Mouse (Mus musculus) neural tube, embryonic 13.5 days (tissue): Measurements from ENCODE around the gene Trp53tg5. TPM values are rescaled to one million over a fixed set of nuclear protein-coding genes. Genes with fewer than 3 reads are reported as not detected.

Experiments used
- ATAC-seq: fragments of 200-750 bp; cut with Nextera tagmentation; 2 replicates; pipeline ENCODE4 v1.8.0; 2017; ENCODE audit warnings: low read depth, mild to moderate bottlenecking, moderate TSS enrichment, moderate library complexity
- H3K27ac ChIP-seq: fragments of 300-500 bp; sonication (generic); replicated peaks from 2 replicates; pipeline ENCODE4 v1.5.1; 2015; ENCODE audit warnings: moderate library complexity, mild to moderate bottlenecking, inconsistent platforms
- H3K27me3 ChIP-seq: fragments of 300-500 bp; sonication (generic); 2 replicates; pipeline ENCODE4 v1.6.1; 2015; ENCODE audit warnings: mild to moderate bottlenecking, inconsistent platforms
- H3K36me3 ChIP-seq: fragments of 300-500 bp; sonication (generic); 2 replicates; pipeline ENCODE4 v1.6.1; 2015; ENCODE audit warnings: mild to moderate bottlenecking, inconsistent platforms
- H3K4me1 ChIP-seq: fragments of 300-500 bp; sonication (generic); replicated peaks from 2 replicates; pipeline ENCODE4 v1.6.1; 2015; ENCODE audit warnings: inconsistent platforms
- H3K4me2 ChIP-seq: fragments of 300-500 bp; sonication (generic); 2 replicates; pipeline ENCODE4 v1.6.1; 2015; ENCODE audit warnings: inconsistent platforms, mild to moderate bottlenecking, moderate library complexity
- H3K4me3 ChIP-seq: fragments of 300-500 bp; sonication (generic); 2 replicates; pipeline ENCODE4 v1.5.1; 2015; ENCODE audit warnings: mild to moderate bottlenecking, inconsistent platforms
- H3K9ac ChIP-seq: fragments of 300-500 bp; sonication (generic); 2 replicates; pipeline ENCODE4 v1.6.1; 2015; ENCODE audit warnings: moderate library complexity, mild to moderate bottlenecking, inconsistent platforms
- H3K9me3 ChIP-seq: fragments of 300-500 bp; sonication (generic); 2 replicates; pipeline ENCODE4 v1.6.1; 2016; ENCODE audit warnings: inconsistent platforms
- WGBS: fragments of 180-500 bp; shearing (Covaris S2); methylation state at CpG from one replicate; pipeline ENCODE4 v1.1.7; 2015; 5-methylcytosine and 5-hydroxymethylcytosine counted together
- polyA plus RNA-seq: library from polyadenylated mRNA; unstranded; fragments of >200 nt; fragmentation: Nextera tagmentation; extraction: Ambion mirVana; gene quantifications from 2 replicates; pipeline ENCODE4 v1.2.1, GENCODE M21; 2015

Trp53tg5 gene
- polyA plus RNA-seq, 1 experiment from 2014 or later, result not detected

GRCm38 (mm10) chr2:164444701-164445100 lies 28.8 kb downstream of the Trp53tg5 start:
- Histone ChIP-seq H3K4me3 (no peak overlapping the region), H3K4me2 (no peak overlapping the region), H3K9me3 (no peaks in the 10 kb centered on the region), H3K9ac (no peak overlapping the region), H3K4me1 (peaks cover 26% of the 10 kb centered on the region), H3K36me3 (no peaks in the 10 kb centered on the region), H3K27ac (no peak overlapping the region), H3K27me3 (peaks cover 22% of the 10 kb centered on the region)
- no peak for ATAC-seq
- 89% methylated on average over 2 of the region's 2 CpGs for WGBS

DNA sequence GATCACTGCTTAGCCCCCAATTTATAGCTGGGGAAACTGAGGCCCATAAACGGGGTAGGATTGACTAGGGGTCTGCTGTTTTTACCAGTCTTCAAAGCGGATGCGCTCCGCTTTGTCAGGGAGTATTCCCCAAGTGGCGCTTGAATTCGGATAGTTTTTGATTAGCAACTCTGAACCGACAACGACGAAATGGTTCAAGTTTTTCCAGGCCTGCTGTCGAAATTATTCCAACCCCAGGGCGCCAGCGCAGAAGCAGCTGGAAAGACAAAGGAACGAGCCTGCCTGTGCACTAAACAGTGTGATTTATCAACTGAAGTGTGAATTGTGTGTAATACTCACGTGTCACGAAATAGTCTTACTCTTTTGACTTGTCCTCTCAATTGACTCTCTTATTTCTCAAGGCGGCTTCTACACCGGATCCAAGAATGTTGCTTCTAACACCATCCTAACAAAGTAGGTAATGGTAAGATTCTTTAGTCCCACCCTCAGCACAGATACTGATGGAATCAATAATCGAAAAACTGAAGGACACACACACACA lies 30.0 kb downstream of the Trp53tg5 start, which contains the start of gene Sdc4:
Gene Sdc4 (minus strand): TSS at position 428 of the 541 bp plus-strand sequence.
- Histone ChIP-seq H3K27ac (no peak within 1 kb of the TSS), H3K4me3 (peak within 1 kb of the TSS; percentile 51), H3K36me3 (no peaks in the 10 kb centered on the region), H3K4me1 (peaks cover 26% of the 10 kb centered on the region), H3K27me3 (peaks cover 22% of the 10 kb centered on the region), H3K9ac (peak within 1 kb of the TSS; percentile 71), H3K4me2 (peak within 1 kb of the TSS; percentile 92), H3K9me3 (no peaks in the 10 kb centered on the region)
- WGBS, result 5% methylated on average over 18 of the region's 18 CpGs
- peak; percentile 44; the same call in 1 of the 2 replicates for ATAC-seq

- peak overlapping the region; percentile 51 for H3K4me3 ChIP-seq
- peaks cover 22% of the 10 kb centered on the region for H3K27me3 ChIP-seq
- H3K4me2 ChIP-seq, result peak overlapping the region; percentile 92
- no peak overlapping the region for H3K27ac ChIP-seq
- WGBS, result under 1% methylated on average over 26 of the region's 26 CpGs
- peaks cover 26% of the 10 kb centered on the region for H3K4me1 ChIP-seq
- peak overlapping the region; percentile 71 for H3K9ac ChIP-seq
- peak; percentile 89 for ATAC-seq
- no peaks in the 10 kb centered on the region for H3K9me3 ChIP-seq
- H3K36me3 ChIP-seq, result no peaks in the 10 kb centered on the region
Observed at GRCm38 (mm10) chr2:164443051-164443437, 30.5 kb downstream of the Trp53tg5 start.

- H3K4me1 ChIP-seq, result peaks cover 26% of the 10 kb centered on the region
- WGBS, result 2% methylated on average over 29 of the region's 29 CpGs
- no peaks in the 10 kb centered on the region for H3K36me3 ChIP-seq
- H3K9me3 ChIP-seq, result no peaks in the 10 kb centered on the region
- no peak overlapping the region for H3K27ac ChIP-seq
- H3K27me3 ChIP-seq, result peaks cover 22% of the 10 kb centered on the region
- H3K4me3 ChIP-seq, result peak overlapping the region; percentile 51
- H3K9ac ChIP-seq, result peak overlapping the region; percentile 71
- peak; percentile 64 for ATAC-seq
- peak overlapping the region; percentile 92 for H3K4me2 ChIP-seq
Observed at GRCm38 (mm10) chr2:164442315-164443050, 31.0 kb downstream of the Trp53tg5 start.

DNA sequence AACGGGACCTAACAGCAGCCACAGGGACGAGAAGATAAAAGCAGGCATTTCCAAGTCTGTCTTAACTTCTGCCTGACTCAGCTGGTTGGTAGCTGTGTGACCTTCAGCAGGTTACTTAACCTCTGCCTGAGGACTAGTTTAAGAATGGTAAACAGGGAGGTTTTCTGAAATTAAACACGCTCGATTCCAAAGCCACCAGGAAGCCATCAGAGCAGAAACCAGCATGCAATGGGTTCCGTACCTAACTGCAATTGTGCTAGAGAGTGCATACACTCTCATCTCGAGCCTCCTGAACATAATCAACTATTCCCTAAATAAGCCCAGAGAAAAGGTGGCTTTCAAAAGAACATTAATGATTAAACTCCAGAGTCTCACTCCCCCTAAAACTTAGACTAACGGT lies 31.8 kb downstream of the Trp53tg5 start:
- peaks cover 22% of the 10 kb centered on the region for H3K27me3 ChIP-seq
- H3K9ac ChIP-seq, result peak overlapping the region; percentile 71; the same call in 1 of the 2 replicates
- H3K9me3 ChIP-seq, result no peaks in the 10 kb centered on the region
- no peaks in the 10 kb centered on the region for H3K36me3 ChIP-seq
- peaks cover 26% of the 10 kb centered on the region for H3K4me1 ChIP-seq
- peak overlapping the region; percentile 92 for H3K4me2 ChIP-seq
- peak overlapping the region; percentile 51 for H3K4me3 ChIP-seq
- WGBS, result 18% methylated on average over 7 of the region's 7 CpGs
- H3K27ac ChIP-seq, result no peak overlapping the region
- no peak for ATAC-seq

DNA sequence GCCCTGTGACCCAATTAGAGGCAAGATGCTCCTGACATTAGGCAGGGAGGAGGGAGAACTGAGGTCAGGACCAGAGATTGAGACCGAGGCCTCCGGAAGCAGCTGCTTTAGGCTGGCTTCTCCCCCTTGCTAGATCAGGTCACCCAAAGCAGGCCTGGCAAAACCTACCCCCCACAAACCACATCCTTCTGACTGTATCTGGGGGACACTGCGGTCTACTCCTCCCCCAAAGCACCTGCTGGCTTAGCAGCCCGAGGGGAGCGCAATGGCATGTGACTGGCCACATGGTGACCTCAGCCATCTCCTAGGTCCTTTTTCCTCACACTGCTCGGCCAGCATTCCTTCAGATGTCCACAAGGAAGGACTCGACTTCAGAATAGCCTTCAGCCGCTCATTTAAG lies 32.4 kb downstream of the Trp53tg5 start:
- Histone ChIP-seq H3K9me3 (no peaks in the 10 kb centered on the region), H3K4me2 (no peak overlapping the region), H3K4me1 (peaks cover 26% of the 10 kb centered on the region), H3K9ac (no peak overlapping the region), H3K36me3 (no peaks in the 10 kb centered on the region), H3K27ac (no peak overlapping the region), H3K4me3 (no peak overlapping the region), H3K27me3 (peaks cover 22% of the 10 kb centered on the region)
- WGBS, result 40% methylated on average over 8 of the region's 8 CpGs
- ATAC-seq, result no peak

DNA sequence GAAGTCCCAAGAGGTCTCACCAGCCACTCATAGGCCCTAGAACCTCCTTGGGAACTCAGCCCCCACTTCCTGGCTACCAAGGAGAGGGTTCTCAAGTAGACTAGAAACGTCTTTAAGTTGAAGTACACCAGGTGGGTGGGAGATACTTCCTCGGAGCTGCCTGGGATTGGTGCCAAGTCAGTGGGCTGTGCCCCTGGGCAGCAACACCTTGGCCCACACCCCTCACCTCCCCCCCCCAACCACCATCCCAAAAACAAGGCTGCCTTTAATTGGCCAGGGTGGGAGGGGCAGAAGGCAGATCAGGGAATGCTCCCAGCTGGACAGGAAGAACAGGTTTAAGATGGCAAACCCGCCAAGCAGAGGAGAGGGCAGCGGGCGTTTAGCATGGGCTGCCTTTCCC lies 33.2 kb downstream of the Trp53tg5 start:
- 86% methylated on average over 5 of the region's 5 CpGs for WGBS
- no peak overlapping the region for H3K4me2 ChIP-seq
- H3K4me3 ChIP-seq, result no peak overlapping the region
- H3K27me3 ChIP-seq, result peaks cover 22% of the 10 kb centered on the region
- H3K9me3 ChIP-seq, result no peaks in the 10 kb centered on the region
- H3K36me3 ChIP-seq, result no peaks in the 10 kb centered on the region
- H3K9ac ChIP-seq, result no peak overlapping the region
- no peak for ATAC-seq
- H3K4me1 ChIP-seq, result peaks cover 26% of the 10 kb centered on the region
- no peak overlapping the region for H3K27ac ChIP-seq

GRCm38 (mm10) chr2:164439001-164439421 lies 34.5 kb downstream of the Trp53tg5 start:
- Histone ChIP-seq H3K4me2 (no peak overlapping the region), H3K4me1 (peaks cover 26% of the 10 kb centered on the region), H3K27me3 (peaks cover 22% of the 10 kb centered on the region), H3K27ac (no peak overlapping the region), H3K9me3 (no peaks in the 10 kb centered on the region), H3K4me3 (no peak overlapping the region), H3K9ac (no peak overlapping the region), H3K36me3 (no peaks in the 10 kb centered on the region)
- ATAC-seq, result no peak
- WGBS, result 72% methylated on average over 3 of the region's 3 CpGs

GRCm38 (mm10) chr2:164438257-164438656 lies 35.3 kb downstream of the Trp53tg5 start:
- ATAC-seq, result no peak
- Histone ChIP-seq H3K4me1 (peaks cover 20% of the 10 kb centered on the region), H3K9ac (no peak overlapping the region), H3K9me3 (no peaks in the 10 kb centered on the region), H3K27ac (no peak overlapping the region), H3K4me2 (no peak overlapping the region), H3K27me3 (peaks cover 22% of the 10 kb centered on the region), H3K36me3 (no peaks in the 10 kb centered on the region), H3K4me3 (no peak overlapping the region)
- 57% methylated on average over 8 of the region's 8 CpGs for WGBS

DNA sequence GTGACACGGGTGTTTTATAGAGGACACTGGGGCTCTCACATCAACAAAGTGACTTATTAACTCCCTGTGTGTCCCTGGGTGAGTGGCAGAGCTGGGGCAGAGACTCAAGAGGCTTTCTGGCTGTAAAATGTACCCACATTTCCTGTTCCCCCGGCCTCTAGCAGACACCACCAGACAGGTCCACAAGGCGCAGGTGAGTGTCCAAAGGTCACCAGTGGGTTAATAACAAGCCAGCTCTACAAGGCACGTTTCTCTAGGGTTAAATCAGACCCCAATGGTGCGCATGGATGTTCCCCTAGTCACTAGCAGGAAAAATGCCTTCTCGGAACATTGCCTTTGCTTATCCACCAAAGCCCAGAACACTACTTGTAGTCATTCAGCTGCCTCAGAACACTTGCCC lies 35.8 kb downstream of the Trp53tg5 start:
- no peak overlapping the region for H3K27ac ChIP-seq
- no peak overlapping the region for H3K9ac ChIP-seq
- peaks cover 22% of the 10 kb centered on the region for H3K27me3 ChIP-seq
- 70% methylated on average over 6 of the region's 6 CpGs for WGBS
- H3K9me3 ChIP-seq, result no peaks in the 10 kb centered on the region
- no peak overlapping the region for H3K4me2 ChIP-seq
- H3K4me1 ChIP-seq, result peaks cover 18% of the 10 kb centered on the region
- ATAC-seq, result no peak
- no peak overlapping the region for H3K4me3 ChIP-seq
- H3K36me3 ChIP-seq, result no peaks in the 10 kb centered on the region

- no peak overlapping the region for H3K9ac ChIP-seq
- no peak for ATAC-seq
- no peak overlapping the region for H3K4me3 ChIP-seq
- WGBS, result 55% methylated on average over 3 of the region's 3 CpGs
- no peak overlapping the region for H3K4me2 ChIP-seq
- H3K36me3 ChIP-seq, result no peaks in the 10 kb centered on the region
- H3K9me3 ChIP-seq, result no peaks in the 10 kb centered on the region
- H3K27me3 ChIP-seq, result peaks cover 15% of the 10 kb centered on the region
- peaks cover 15% of the 10 kb centered on the region; the same call in 1 of the 2 replicates for H3K4me1 ChIP-seq
- no peak overlapping the region for H3K27ac ChIP-seq
Observed at GRCm38 (mm10) chr2:164436961-164437360, 36.6 kb downstream of the Trp53tg5 start.

DNA sequence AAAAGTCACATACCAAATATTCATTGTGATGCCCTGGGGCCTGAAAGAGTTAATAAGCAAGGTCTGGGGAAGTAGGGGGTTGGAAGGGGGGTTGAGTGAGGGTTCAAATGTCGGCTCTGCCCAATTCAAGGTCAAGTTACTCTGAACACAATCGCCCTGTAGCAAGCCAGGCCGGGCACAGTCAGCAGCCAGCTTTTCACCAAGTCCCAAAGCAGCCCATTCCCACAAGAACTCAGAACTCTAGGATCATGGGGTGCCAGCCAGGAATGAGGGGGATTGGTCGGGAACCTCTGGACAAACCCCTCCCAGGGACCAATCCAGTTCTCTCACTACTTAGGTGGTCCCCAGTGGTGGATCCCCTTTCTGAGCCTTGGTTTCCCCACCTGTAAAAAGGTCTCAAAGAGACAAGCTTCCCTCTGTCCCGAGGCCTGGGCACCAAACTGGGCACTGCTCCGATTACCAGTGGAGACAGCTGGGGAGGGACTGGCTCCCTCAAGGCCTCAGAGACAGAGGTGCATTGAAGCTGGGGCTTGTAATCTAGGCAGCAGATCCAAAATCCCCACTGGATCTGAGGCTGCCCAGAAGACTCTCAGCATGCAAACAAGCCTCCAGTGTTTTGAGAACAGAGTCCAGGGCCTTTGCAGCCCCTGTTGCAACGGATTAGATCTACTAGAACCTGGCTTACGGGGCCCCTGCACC lies 37.2 kb downstream of the Trp53tg5 start:
- Histone ChIP-seq H3K27me3 (peaks cover 9% of the 10 kb centered on the region), H3K4me1 (peaks cover 10% of the 10 kb centered on the region; the same call in 1 of the 2 replicates), H3K4me3 (no peak overlapping the region), H3K36me3 (no peaks in the 10 kb centered on the region), H3K9me3 (no peaks in the 10 kb centered on the region), H3K27ac (no peak overlapping the region), H3K9ac (no peak overlapping the region), H3K4me2 (no peak overlapping the region)
- no peak for ATAC-seq
- WGBS, result 27% methylated on average over 8 of the region's 8 CpGs
